Mouse (Mus musculus): ENCODE measurements at regions not wholly inside any gene's neighbourhood (a gene's known extent, or its start where the extent isn't known, plus 50 kb on each side); places are given as distances from the start of the nearest gene placed in this dataset.

GRCm38 (mm10) chr3:6871752-6872151, 251.5 kb upstream of the 1700008P02Rik start:
- no peak for TF ChIP-seq CTCF (IDR thresholded peaks at IDR 0.05; ENCODE audit: insufficient read depth, low read depth, low read length)
- TF ChIP-seq POLR2A (IDR thresholded peaks at IDR 0.05; ENCODE audit: insufficient read depth, low read depth, low read length): no peak
